Mouse (Mus musculus): Measurements from ENCODE around the gene Rbms3. TPM values are rescaled to one million over a fixed set of nuclear protein-coding genes. Genes with fewer than 3 reads are reported as not detected.

Rbms3 gene
- total and polyA plus RNA-seq, 2 experiments from 2014 or later: 43.3 to 59.9 TPM

- peaks cover 5% of the 10 kb centered on the region; the same call in 1 of the 2 replicates for H3K9me3 ChIP-seq (ENCODE audit: low read length)
- ATAC-seq (ENCODE audit: low FRiP score) (no peak), DNase-seq (ENCODE audit: low spot score) (no peak)
- H3K4me1 ChIP-seq (ENCODE audit: insufficient read depth, low read length): 0 out of 2 replicates have a peak, but pooled peaks cover 3% of the 10 kb centered on the region
- H3K36me3 ChIP-seq (ENCODE audit: insufficient read depth, low read length): no peaks in the 10 kb centered on the region
- 70% methylated on average over 4 of the region's 4 CpGs for WGBS
- no peak overlapping the region for H3K4me3 ChIP-seq (ENCODE audit: low read depth, low read length)
- no peak for TF ChIP-seq CTCF (IDR thresholded peaks at IDR 0.05)
- no peak overlapping the region for H3K27ac ChIP-seq (ENCODE audit: low read depth, low read length)
- no peaks in the 10 kb centered on the region for H3K27me3 ChIP-seq (ENCODE audit: insufficient read depth, low read length)
- H3K4me2 ChIP-seq (ENCODE audit: low read depth, low read length, poor library complexity, severe bottlenecking): no peak overlapping the region
- no peak overlapping the region for H3K9ac ChIP-seq (replicated peaks; ENCODE audit: low read length, poor library complexity, severe bottlenecking)
Measured at GRCm38 (mm10) chr9:116640302-116640679, 989.4 kb downstream of the Rbms3 start.

GRCm38 (mm10) chr9:116639597-116640301, 990.0 kb downstream of the Rbms3 start:
- H3K27ac ChIP-seq (ENCODE audit: low read depth, low read length): no peak overlapping the region
- 67% methylated on average over 8 of the region's 8 CpGs for WGBS
- no peaks in the 10 kb centered on the region for H3K36me3 ChIP-seq (ENCODE audit: insufficient read depth, low read length)
- ATAC-seq (ENCODE audit: low FRiP score) (no peak), DNase-seq (ENCODE audit: low spot score) (no peak)
- no peak overlapping the region for H3K4me2 ChIP-seq (ENCODE audit: low read depth, low read length, poor library complexity, severe bottlenecking)
- 0 out of 2 replicates have a peak, but pooled peaks cover 2% of the 10 kb centered on the region for H3K4me1 ChIP-seq (ENCODE audit: insufficient read depth, low read length)
- H3K9ac ChIP-seq (replicated peaks; ENCODE audit: low read length, poor library complexity, severe bottlenecking): no peak overlapping the region
- H3K9me3 ChIP-seq (ENCODE audit: low read length): peaks cover 5% of the 10 kb centered on the region; the same call in 1 of the 2 replicates
- no peak for TF ChIP-seq CTCF (IDR thresholded peaks at IDR 0.05)
- no peaks in the 10 kb centered on the region for H3K27me3 ChIP-seq (ENCODE audit: insufficient read depth, low read length)
- H3K4me3 ChIP-seq (ENCODE audit: low read depth, low read length): no peak overlapping the region

- TF ChIP-seq CTCF (IDR thresholded peaks at IDR 0.05): no peak
- no peak overlapping the region for H3K4me3 ChIP-seq (ENCODE audit: low read depth, low read length)
- no peak overlapping the region for H3K9ac ChIP-seq (replicated peaks; ENCODE audit: low read length, poor library complexity, severe bottlenecking)
- H3K36me3 ChIP-seq (ENCODE audit: insufficient read depth, low read length): no peaks in the 10 kb centered on the region
- no peaks in the 10 kb centered on the region for H3K4me1 ChIP-seq (ENCODE audit: insufficient read depth, low read length)
- ATAC-seq (ENCODE audit: low FRiP score) (no peak), DNase-seq (ENCODE audit: low spot score) (no peak)
- no peaks in the 10 kb centered on the region for H3K27me3 ChIP-seq (ENCODE audit: insufficient read depth, low read length)
- no peaks in the 10 kb centered on the region for H3K9me3 ChIP-seq (ENCODE audit: low read length)
- WGBS: 85% methylated on average over 5 of the region's 5 CpGs
- H3K27ac ChIP-seq (ENCODE audit: low read depth, low read length): no peak overlapping the region
- no peak overlapping the region for H3K4me2 ChIP-seq (ENCODE audit: low read depth, low read length, poor library complexity, severe bottlenecking)
Measured at GRCm38 (mm10) chr9:116633786-116634185, 995.9 kb downstream of the Rbms3 start.

GRCm38 (mm10) chr9:116633075-116633474, 996.6 kb downstream of the Rbms3 start:
- DNase-seq (ENCODE audit: low spot score) (no peak), ATAC-seq (ENCODE audit: low FRiP score) (no peak)
- WGBS: 90% methylated on average over 1 of the region's 1 CpGs
- Histone ChIP-seq H3K4me3 (ENCODE audit: low read depth, low read length) (no peak overlapping the region), H3K27ac (ENCODE audit: low read depth, low read length) (no peak overlapping the region), H3K4me1 (ENCODE audit: insufficient read depth, low read length) (no peaks in the 10 kb centered on the region), H3K4me2 (ENCODE audit: low read depth, low read length, poor library complexity, severe bottlenecking) (no peak overlapping the region), H3K9ac (replicated peaks; ENCODE audit: low read length, poor library complexity, severe bottlenecking) (no peak overlapping the region), H3K9me3 (ENCODE audit: low read length) (no peaks in the 10 kb centered on the region), H3K36me3 (ENCODE audit: insufficient read depth, low read length) (no peaks in the 10 kb centered on the region), H3K27me3 (ENCODE audit: insufficient read depth, low read length) (no peaks in the 10 kb centered on the region)
- TF ChIP-seq CTCF (IDR thresholded peaks at IDR 0.05): no peak

- ATAC-seq (ENCODE audit: low FRiP score) (no peak), DNase-seq (ENCODE audit: low spot score) (no peak)
- no peak overlapping the region for H3K9ac ChIP-seq (replicated peaks; ENCODE audit: low read length, poor library complexity, severe bottlenecking)
- H3K27me3 ChIP-seq (ENCODE audit: insufficient read depth, low read length): no peaks in the 10 kb centered on the region
- no peaks in the 10 kb centered on the region for H3K9me3 ChIP-seq (ENCODE audit: low read length)
- no peaks in the 10 kb centered on the region for H3K4me1 ChIP-seq (ENCODE audit: insufficient read depth, low read length)
- no peak overlapping the region for H3K27ac ChIP-seq (ENCODE audit: low read depth, low read length)
- H3K36me3 ChIP-seq (ENCODE audit: insufficient read depth, low read length): no peaks in the 10 kb centered on the region
- no peak for TF ChIP-seq CTCF (IDR thresholded peaks at IDR 0.05)
- 100% methylated on average over 1 of the region's 1 CpGs for WGBS
- no peak overlapping the region for H3K4me2 ChIP-seq (ENCODE audit: low read depth, low read length, poor library complexity, severe bottlenecking)
- H3K4me3 ChIP-seq (ENCODE audit: low read depth, low read length): no peak overlapping the region
Measured at GRCm38 (mm10) chr9:116631816-116632215, 997.9 kb downstream of the Rbms3 start.

- Histone ChIP-seq H3K36me3 (ENCODE audit: insufficient read depth, low read length) (no peaks in the 10 kb centered on the region), H3K27me3 (ENCODE audit: insufficient read depth, low read length) (no peaks in the 10 kb centered on the region), H3K4me2 (ENCODE audit: low read depth, low read length, poor library complexity, severe bottlenecking) (no peak overlapping the region), H3K9ac (replicated peaks; ENCODE audit: low read length, poor library complexity, severe bottlenecking) (no peak overlapping the region), H3K27ac (ENCODE audit: low read depth, low read length) (no peak overlapping the region), H3K4me3 (ENCODE audit: low read depth, low read length) (no peak overlapping the region), H3K9me3 (ENCODE audit: low read length) (no peaks in the 10 kb centered on the region), H3K4me1 (ENCODE audit: insufficient read depth, low read length) (no peaks in the 10 kb centered on the region)
- no peak for ATAC-seq (ENCODE audit: low FRiP score)
- no peak for TF ChIP-seq CTCF (IDR thresholded peaks at IDR 0.05)
- no peak for DNase-seq (ENCODE audit: low spot score)
- WGBS: 82% methylated on average over 10 of the region's 10 CpGs
Measured at GRCm38 (mm10) chr9:116630805-116631204, 998.9 kb downstream of the Rbms3 start.

Measured in midbrain, postnatal 0 days (tissue).